Mouse (Mus musculus): Measurements from ENCODE around the gene Trpv1. TPM values are rescaled to one million over a fixed set of nuclear protein-coding genes. Genes with fewer than 3 reads are reported as not detected.

Trpv1 gene
- polyA plus RNA-seq (2017; shearing (Covaris generic)): not detected

DNA sequence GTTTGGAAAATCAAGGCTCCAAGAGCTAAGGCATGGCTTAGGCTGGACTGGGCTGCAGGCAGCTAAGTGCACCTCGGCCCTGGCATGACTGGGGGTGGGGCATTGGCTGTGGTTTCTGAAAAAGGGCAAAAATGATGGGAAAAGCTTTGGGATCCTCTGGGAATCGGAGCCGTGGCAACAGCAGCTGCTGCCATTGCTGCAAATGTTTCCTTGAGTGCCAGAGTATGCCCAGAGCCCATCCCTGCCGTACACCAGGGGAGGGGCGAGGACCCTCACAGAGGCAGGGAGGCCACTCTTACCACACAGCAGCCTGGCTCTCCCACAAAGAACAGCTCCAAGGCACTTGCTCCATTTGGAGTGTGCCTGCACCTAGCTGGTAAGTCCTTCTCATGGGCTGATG lies at the start of gene Trpv1:
Trpv1 (plus strand) TSS at position 301 of the 400 bp plus-strand sequence.

DNA sequence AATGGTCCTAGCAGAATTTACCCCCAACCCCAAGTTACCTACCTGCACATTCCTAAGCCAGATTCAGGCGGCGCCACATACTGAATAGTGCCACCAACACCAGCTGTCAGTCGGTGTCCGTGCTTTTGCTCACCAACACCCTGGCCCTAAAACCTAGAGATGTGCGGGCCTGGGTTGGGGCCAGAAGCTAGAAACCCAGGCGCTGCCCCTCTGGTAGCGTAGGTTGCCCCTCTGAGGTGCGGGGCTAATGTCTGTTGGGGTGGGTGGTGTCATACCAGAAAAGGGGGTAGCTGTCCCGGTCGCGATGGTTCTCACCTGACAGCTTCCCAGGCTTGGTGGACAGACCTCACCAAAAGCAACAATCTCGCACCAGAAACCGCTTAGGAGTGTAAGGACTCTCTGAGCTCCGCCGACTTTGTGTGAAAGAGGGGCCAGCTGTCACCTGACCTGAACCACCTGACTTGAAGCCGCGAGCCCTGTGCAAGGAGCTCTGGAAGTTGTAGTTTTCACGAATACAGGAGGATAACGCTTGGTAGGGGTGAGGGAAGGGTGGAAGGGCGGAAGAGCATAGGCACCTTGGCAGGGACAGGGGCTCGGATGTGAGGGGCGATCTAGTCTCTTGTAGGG lies 35.4 kb upstream of the Trpv1 start, which contains the start of gene Ctns:
Ctns (minus strand) TSS at position 440 of the 627 bp plus-strand sequence.

DNA sequence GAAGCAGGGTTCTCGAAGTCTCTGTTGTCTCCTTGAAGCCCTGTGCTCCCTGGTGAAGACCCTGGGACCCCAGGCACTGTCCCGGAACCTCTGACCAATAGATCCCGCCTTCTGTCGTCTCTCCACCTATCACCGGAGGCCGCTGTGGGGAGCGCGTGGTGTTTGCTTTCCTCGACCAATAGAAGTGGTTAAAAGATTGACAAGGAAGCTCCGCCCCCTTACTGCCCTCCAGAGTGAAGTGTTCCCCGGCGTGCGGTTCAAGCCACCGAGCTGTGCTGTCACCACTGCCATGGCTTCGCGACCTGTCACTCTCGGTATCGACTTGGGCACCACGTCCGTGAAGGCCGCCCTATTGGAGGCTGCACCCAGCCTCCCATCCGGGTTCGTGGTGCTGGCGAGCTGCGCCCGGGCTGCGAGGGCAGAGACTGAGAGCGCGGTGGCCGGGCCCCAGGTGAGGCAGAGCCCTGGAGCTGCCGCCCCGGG lies 34.8 kb upstream of the Trpv1 start, which contains the start of gene Shpk:
Shpk (plus strand) TSS at position 231 of the 483 bp plus-strand sequence.

DNA sequence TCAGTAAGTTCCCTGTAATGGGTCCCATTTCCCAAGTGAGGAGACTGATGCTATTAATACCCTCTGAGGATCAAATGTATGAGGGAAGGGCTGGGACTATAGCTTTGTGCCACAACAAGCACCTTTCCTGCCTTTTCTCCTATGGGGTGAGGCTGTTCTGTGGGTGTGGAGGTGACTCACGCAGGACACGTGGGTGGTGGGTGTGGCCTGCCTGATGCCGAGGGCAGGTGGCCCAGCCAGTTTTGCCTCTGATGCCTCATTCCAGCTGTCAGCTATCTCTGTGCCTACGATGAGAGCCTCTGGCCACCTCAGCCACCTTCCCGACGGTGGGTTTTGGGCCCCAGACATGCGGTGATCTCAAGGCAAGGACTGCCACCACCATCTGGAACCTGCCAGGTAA lies 33.2 kb downstream of the Trpv1 start, which contains the start of gene Trpv3:
Trpv3 (plus strand) TSS at position 122 of the 400 bp plus-strand sequence.

Other genes starting within 250 kb of the Trpv1 start
- not detected for gene P2rx1, start 235.2 kb upstream of the Trpv1 start, polyA plus RNA-seq (2017; shearing (Covaris generic))
- gene Camkk1, start 215.3 kb upstream of the Trpv1 start, polyA plus RNA-seq (2017; shearing (Covaris generic)): 2.0 TPM
- 7.0 TPM for gene Ncbp3, start 186.5 kb upstream of the Trpv1 start, polyA plus RNA-seq (2017; shearing (Covaris generic))
- 0.59 TPM for gene Itgae, start 143.7 kb upstream of the Trpv1 start, polyA plus RNA-seq (2017; shearing (Covaris generic))
- 2.2 TPM for gene Haspin, start 96.0 kb upstream of the Trpv1 start, polyA plus RNA-seq (2017; shearing (Covaris generic))
- not detected for gene P2rx5, start 73.9 kb upstream of the Trpv1 start, polyA plus RNA-seq (2017; shearing (Covaris generic))
- 95.4 TPM for gene Emc6, start 57.3 kb upstream of the Trpv1 start, polyA plus RNA-seq (2017; shearing (Covaris generic))
- 12.4 TPM for gene Tax1bp3, start 57.2 kb upstream of the Trpv1 start, polyA plus RNA-seq (2017; shearing (Covaris generic))
- 8.6 TPM for gene Ctns, start 35.2 kb upstream of the Trpv1 start, polyA plus RNA-seq (2017; shearing (Covaris generic))
- 6.2 TPM for gene Shpk, start 34.8 kb upstream of the Trpv1 start, polyA plus RNA-seq (2017; shearing (Covaris generic))
- gene Trpv3, start 33.1 kb downstream of the Trpv1 start, polyA plus RNA-seq (2017; shearing (Covaris generic)): 0.12 TPM
- 0.82 TPM for gene Aspa, start 95.3 kb downstream of the Trpv1 start, polyA plus RNA-seq (2017; shearing (Covaris generic))
- gene Gm49340, start 95.4 kb downstream of the Trpv1 start, polyA plus RNA-seq (2017; shearing (Covaris generic)): not detected
- not detected for gene Spata22, start 95.4 kb downstream of the Trpv1 start, polyA plus RNA-seq (2017; shearing (Covaris generic))
- gene Olfr20, start 116.5 kb downstream of the Trpv1 start, polyA plus RNA-seq (2017; shearing (Covaris generic)): not detected
- not detected for gene Olfr376, start 137.0 kb downstream of the Trpv1 start, polyA plus RNA-seq (2017; shearing (Covaris generic))
- not detected for gene Olfr1, start 165.3 kb downstream of the Trpv1 start, polyA plus RNA-seq (2017; shearing (Covaris generic))
- gene Olfr378, start 194.2 kb downstream of the Trpv1 start, polyA plus RNA-seq (2017; shearing (Covaris generic)): not detected
- not detected for gene Olfr380, start 223.2 kb downstream of the Trpv1 start, polyA plus RNA-seq (2017; shearing (Covaris generic))